Mouse (Mus musculus) spleen, adult 12 weeks (tissue): ENCODE results near the gene Bmp6.

ENCODE experiments used
- DNase-seq: peaks from one replicate; pipeline ENCODE4 v3.0.0; 2022; ENCODE audit warnings: low spot score

The Bmp6 gene

DNA sequence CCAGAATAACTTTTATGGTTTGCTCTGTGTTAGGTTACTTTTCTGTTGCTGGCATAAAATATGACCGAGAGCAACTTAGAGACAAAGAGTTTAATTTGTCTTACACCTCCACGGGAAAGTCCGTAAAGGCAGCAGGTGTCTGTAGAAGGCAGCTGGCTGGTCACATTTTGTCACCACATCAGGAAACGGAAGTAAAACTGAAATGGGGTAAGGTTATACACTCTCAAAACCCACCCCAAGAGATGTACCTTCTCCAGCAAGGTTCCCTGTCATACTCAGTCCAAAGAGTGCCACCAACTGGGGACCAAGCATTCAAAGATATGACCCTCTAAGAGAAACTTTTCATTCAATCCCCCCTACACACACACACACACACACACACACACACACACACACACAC lies 201.8 kb downstream of the Bmp6 start:
- no peak for DNase-seq

DNA sequence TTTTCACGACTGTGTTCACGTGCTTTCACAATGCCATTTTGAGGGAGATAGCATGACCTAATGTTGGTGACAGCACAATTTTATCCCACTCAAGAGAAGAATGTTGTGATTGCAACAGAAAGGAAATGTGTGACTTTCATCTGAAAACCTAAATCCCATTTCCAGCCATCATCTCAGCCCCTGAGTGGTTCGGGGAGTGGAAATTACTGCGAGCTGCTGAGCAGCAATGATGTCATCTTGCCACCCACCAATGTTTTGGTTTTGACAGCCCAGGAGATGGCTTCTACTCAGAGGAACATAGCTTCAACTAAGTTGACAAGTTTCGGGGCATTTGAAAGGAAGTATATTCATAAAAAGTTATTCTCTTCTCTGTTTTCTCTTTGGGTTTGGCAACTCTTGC lies 202.8 kb downstream of the Bmp6 start:
- DNase-seq, result no peak

DNA sequence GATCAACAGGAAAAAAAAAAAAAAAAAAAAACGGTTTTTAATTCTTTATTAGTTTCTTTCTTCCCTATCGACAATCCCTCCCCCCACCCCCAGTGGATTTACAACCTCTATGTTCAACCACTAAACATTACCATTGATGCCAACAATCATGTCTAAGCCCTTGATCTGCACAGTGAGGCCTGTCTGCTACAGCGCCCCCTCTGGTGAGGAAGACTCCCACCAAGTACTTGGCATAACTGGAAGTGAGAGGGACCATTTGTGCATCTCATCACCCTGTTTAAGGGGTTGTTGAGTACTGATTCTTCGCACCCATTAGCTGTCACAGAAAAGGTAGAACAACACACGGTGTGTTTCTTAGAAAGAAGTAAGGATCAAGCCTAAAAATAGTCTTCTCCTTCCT lies 203.8 kb downstream of the Bmp6 start:
- DNase-seq, result no peak
